Mouse (Mus musculus) embryo, embryonic 10 days (tissue): ENCODE data around the gene Arhgap5.
A peak's percentile ranks its signal among the peaks of the same experiment; 100 is the strongest.

ENCODE experiments used
- DNase-seq: peaks from one replicate; pipeline ENCODE4 v3.0.0-alpha.2; 2015; ENCODE audit warnings: low spot score

Arhgap5 gene

GRCm38 (mm10) chr12:52503456-52504320, at the start of gene Arhgap5:
Gene Arhgap5, plus strand, starts transcription at chr12:52503972.
- peak; percentile 96 for DNase-seq

GRCm38 (mm10) chr12:52464593-52464992, 39.2 kb upstream of the Arhgap5 start:
- no peak for DNase-seq

- no peak for DNase-seq
These were observed 32.2 kb upstream of the Arhgap5 start for GRCm38 (mm10) chr12:52471621-52472020.

GRCm38 (mm10) chr12:52473988-52474968, 29.5 kb upstream of the Arhgap5 start:
- DNase-seq: no peak

GRCm38 (mm10) chr12:52476036-52476435, 27.7 kb upstream of the Arhgap5 start:
- no peak for DNase-seq

GRCm38 (mm10) chr12:52478611-52479010, 25.2 kb upstream of the Arhgap5 start:
- DNase-seq: no peak

GRCm38 (mm10) chr12:52479323-52479722, 24.4 kb upstream of the Arhgap5 start:
- DNase-seq: no peak

- DNase-seq: no peak
These were observed 22.9 kb upstream of the Arhgap5 start for GRCm38 (mm10) chr12:52480851-52481250.

- DNase-seq: no peak
These were observed 21.7 kb upstream of the Arhgap5 start for GRCm38 (mm10) chr12:52481969-52482550.

GRCm38 (mm10) chr12:52483219-52483618, 20.6 kb upstream of the Arhgap5 start:
- DNase-seq: no peak

- peak; percentile 58 for DNase-seq
These were observed 15.4 kb upstream of the Arhgap5 start for GRCm38 (mm10) chr12:52488266-52488975.

GRCm38 (mm10) chr12:52493281-52493681, 10.5 kb upstream of the Arhgap5 start:
- DNase-seq: peak; percentile 19

- no peak for DNase-seq
These were observed 6.6 kb upstream of the Arhgap5 start for GRCm38 (mm10) chr12:52497209-52497608.

- DNase-seq: peak; percentile 35
These were observed 2.6 kb upstream of the Arhgap5 start for GRCm38 (mm10) chr12:52500915-52501833.

- no peak for DNase-seq
These were observed 1.6 kb upstream of the Arhgap5 start for GRCm38 (mm10) chr12:52502161-52502560.

- DNase-seq: no peak
These were observed 679 bp upstream of the Arhgap5 start for GRCm38 (mm10) chr12:52503131-52503455.

GRCm38 (mm10) chr12:52504331-52505181, 784 bp downstream of the Arhgap5 start:
- DNase-seq: peak; percentile 65

- no peak for DNase-seq
These were observed 20.9 kb downstream of the Arhgap5 start for GRCm38 (mm10) chr12:52524699-52525098.

- DNase-seq: no peak
These were observed 21.7 kb downstream of the Arhgap5 start for GRCm38 (mm10) chr12:52525486-52525885.

GRCm38 (mm10) chr12:52529740-52530139, 26.0 kb downstream of the Arhgap5 start:
- no peak for DNase-seq
